Mouse (Mus musculus) gastrocnemius, postnatal 25 days (tissue): ENCODE measurements at regions not wholly inside any gene's neighbourhood (a gene's known extent, or its start where the extent isn't known, plus 50 kb on each side); places are given as distances from the start of the nearest gene placed in this dataset.

Experiments used
- DNase-seq: peaks from one replicate; pipeline ENCODE4 v3.0.0; 2022

DNA sequence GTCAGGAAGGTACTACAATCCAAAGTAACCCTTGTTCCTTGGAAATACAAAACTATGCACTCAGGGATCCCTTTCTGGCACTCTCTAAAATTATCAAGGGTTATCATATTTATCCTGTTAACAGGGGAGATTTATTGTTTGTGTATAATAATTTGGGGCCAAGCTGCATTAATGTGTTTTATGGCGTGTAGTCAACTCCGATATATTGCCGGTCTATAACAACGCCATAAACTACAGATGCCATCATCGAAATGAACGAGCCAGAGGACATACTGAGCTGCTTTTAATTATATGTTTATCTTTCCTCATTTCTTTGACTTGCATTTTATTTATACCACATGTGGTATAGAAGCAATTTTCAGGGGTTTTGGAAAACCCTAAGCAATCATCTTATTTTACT lies 147.2 kb downstream of the Nr2f2 start:
- DNase-seq, result no peak

DNA sequence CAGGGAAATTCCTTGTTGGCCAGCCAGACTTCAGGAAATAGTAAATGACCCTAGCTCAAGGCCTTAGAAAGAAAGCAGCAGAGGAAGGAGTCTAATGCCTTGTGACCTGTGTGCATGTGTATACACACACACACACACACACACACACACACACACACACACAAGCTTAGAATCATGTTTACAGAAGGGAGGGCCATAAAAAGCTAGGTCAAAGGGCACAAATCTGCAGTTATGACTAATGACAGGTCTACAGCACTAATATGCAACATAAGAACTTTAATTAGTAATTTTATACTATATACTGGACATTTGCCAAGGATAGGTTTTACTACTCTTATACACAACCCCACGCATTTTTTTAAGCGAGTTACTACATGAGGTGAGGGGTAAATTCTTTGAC lies 149.4 kb downstream of the Nr2f2 start:
- DNase-seq, result no peak

DNA sequence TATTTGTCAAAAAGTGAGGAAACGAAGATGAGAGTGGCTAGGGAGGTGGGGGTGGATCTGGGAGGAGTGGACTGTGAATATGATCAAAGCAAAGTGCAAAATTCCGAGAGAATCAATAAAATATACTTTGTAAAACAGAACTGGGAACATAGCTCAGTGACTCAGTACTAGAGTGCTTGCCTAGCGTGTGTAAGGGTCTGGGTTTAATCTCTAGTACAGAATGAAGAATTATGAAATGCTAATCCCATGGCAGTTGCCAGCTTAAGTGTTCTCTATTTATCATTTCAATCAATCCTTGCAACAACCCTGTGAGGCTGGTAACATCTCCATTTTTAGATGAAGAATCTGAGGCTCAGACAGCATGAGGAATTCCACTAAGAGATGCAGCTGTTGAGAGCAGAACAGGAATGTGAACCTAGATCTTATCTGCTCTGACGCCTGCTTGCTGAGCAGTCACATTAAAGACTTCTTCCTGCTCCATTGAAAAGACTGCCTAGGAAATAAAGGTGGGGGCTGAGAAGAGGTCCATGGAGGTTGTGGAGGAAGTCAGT lies 152.5 kb downstream of the Nr2f2 start:
- no peak for DNase-seq

DNA sequence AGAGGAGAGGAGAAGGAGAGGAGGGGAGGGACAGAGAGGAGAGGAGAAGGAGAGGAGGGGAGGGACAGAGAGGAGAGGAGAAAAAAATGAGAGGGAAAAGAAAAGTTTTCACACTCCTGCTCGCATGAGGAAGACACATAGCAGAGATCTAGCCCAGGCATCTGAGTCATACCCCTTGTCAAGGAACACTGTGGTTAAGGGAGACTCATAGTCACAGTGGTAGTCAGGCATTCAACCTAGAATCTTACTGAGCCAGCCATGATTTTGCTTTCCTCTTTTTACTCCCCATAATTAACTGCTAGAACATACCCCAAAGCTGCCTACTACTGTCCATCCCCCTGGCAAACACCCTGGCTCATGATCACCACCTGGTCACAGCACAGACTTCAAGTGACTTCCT lies 160.6 kb downstream of the Nr2f2 start:
- no peak for DNase-seq

DNA sequence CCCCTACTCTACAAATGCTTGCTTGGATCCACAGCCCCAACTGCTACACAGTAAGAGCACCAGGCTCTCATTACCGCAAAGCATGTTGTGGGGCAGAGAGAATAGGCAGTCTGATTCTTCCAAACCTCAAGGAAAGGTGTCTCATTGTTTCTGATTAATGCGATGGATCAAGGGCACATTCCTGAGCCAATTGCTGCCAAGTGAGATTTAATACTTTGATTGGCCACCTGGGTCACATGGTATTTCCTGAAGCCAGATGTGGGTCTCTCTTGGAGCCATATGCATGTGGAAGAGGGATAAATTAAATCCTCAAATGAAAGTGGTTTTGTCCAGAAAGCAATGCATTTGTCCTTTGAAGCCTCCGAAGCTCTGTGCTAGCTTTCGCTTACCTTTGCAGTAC lies 166.3 kb downstream of the Nr2f2 start:
- DNase-seq, result no peak

DNA sequence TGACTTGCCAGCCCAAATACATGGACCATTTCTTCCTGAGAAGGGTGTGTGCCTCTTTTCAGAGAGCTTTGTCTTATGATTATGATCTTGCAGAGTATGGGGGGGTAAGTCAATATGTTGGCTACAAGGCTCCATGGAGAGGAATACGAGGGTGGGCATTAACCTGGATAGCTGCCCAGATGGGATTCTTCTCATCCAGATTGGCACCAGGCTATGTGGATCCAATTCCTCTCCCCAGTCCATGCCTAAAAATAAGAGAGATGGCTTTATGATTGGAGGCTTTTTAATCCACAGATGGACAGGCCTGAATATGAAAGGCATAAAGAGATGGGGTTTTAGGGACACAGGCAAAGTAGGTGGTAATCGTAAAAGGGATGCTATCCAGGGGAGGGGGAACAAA lies 187.6 kb downstream of the Nr2f2 start:
- no peak for DNase-seq

DNA sequence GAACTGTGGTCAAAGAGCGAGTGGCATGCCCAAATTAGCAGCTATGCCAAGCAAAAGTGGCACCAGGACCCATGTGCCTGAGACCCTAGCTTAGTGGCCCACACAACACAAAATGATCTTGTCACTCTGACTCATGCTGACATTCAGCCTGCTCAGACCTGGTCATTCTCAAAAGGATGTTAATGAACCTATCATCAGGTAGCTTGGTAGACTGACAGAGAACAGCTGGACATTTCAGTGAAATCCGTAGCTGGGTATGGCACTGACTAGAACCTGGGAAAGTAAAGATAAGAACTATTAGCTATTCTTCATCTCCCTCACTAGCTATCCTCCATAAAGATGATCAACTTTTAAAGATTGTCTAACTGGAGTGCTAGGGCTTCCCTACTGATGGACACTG lies 188.5 kb downstream of the Nr2f2 start:
- DNase-seq, result no peak

DNA sequence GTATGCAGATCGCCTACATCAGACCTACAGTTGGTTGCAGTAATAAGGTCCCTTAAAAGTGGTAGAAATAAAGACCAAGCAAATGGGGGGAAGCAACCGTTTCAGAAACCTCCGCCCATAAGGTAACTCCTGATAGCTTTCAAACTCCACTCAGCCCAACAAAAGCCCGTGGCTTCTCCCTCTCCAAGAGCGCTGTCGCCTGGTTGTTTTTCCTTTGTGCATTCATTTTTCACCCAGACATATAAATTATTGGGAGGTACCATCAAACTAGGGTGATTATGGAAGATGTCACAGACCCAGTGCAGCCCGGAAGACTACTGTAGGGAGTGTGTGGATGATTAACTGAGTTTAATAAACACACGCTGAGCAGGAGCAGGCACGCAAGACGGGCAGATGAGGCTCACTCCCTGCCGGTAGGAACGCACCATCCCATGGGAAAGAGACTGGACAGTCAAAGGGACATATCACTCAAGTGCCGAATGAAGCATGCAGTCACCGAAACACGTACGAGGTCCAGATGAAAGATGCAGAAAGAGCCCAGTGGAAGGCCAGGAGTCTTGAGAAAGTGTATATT lies 189.8 kb downstream of the Nr2f2 start:
- DNase-seq, result no peak

DNA sequence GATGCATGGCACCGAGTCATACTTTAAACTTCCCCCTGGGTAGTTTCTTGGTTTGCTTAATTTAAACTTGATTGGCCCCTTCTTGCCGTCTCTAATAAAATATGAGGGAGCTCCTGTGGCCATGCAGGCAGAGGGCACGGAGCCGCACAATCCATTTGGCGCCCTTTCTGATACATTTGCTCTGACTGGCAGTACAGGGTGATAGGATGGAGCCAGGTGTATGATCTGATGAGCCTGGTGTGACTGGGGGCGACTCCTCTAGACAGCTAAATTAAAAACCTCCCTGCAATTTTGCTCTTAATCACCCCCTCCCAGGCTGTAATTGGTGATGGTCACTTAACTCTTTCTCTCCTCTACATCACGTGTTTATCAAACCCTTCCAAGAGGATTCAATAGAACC lies 190.4 kb downstream of the Nr2f2 start:
- DNase-seq, result no peak

DNA sequence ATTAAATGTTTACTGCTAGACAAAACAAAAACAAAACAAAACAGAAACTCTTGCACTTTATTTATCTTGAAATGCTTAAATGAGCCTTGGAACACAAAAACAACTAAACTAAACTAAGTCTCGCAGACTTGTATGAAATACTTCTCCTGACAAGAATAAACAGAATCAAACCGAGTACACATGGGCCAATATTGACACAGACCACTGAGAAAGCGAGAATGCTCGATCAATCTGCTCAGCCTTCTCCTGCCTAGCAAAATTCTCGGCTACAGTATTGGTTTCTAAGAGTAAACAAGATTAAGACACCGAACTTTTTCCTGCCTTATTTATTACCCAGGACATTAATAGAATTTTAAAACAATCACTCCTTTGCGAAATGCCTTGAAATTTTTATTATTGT lies 194.1 kb downstream of the Nr2f2 start:
- no peak for DNase-seq

DNA sequence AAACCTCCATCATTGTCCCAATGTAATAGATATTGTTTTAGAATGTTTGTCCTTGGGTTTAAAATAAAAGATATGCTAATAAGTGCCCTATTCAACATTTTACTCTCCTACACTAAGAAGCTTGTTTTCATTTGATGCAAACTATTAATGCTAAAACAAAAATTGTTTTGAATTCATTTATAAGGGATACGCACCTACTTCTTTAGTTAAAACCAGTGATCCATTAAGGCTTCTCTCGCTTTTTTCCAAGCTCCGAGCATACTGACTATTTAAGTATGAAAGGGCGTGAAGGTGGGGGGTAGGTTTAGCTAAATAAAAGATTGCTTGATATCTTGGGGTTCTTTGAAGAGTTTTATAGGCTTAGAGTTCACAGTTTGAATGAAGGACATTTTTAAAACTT lies 195.1 kb downstream of the Nr2f2 start:
- DNase-seq, result no peak

DNA sequence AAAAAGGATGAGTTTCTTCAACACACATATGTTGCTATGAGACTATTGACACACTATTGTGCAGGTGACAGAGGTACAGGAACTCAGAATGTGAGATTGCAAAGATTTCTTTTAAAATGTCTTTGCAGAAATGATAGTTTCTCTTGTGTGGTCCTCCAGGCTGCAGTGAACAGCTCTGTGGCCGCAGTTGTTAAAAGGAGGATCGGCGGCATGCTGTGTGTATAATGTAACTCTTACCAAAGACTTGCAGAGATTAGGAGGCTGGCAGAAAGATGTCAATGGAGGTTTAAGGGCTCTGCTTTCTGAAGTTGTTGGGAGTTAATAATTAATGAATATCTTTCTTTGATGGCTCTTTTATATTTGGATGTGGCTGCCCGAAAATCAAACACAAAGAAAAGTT lies 198.5 kb downstream of the Nr2f2 start:
- no peak for DNase-seq

DNA sequence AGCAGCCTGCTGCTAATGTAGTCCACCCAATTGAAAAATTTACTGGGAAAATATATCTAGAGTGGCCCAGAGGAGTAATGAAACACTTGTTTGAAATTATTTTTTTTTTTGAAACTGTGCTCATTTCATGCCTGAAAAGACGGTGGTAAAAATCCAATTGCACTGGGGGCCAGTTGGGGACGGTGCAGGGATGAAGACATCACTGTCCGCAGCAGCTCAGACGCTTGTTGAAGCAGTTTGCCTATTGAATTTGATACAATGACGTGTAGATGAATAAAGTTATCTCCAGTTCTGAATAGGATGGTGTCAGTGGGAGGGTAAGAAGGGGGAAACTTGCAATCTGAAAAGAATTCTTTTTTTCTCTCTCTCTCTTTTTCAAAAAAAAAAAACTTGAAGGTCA lies 200.5 kb downstream of the Nr2f2 start:
- DNase-seq, result no peak

DNA sequence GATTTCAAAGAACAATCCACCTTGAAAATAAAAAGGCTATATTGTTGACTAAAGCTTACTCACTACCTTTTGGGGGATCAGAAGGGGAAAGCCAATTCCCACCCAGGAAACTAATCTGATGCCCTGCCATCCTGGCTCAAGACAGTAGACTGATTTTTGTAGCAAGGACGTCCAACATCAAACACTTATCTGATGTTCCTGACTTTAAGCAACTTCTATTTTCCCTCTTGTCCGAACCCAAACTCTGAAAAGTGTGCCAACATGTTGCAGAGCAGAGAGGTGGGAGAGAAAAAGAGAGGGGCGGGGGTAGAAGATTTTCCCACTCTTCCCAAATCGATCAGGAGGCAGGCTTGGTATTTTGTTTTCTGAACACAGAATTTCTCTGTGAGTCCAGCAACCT lies 201.0 kb downstream of the Nr2f2 start:
- no peak for DNase-seq

DNA sequence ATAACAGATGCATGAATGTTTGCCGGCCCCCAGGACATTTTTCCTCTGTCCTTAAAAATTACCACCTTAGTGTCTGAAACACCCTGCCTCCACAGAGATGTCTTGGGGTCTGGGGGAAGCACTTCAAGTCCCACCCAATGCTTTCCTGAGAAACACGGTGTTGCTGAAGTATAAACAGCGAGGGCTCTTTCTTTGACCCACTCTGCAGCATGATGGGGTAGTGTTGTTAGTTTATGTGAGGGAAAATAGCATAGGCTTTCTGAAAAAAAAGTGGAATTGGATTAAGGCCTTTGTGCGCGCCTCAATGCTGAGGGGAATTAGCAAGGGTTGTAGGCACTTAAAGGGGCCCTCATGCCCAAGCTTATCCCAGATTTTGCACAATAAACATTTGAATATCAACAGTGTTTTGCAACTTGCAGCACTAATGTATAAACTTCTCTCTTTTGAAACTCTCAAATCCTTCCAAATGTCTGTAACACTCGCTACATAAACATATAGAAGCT lies 201.8 kb downstream of the Nr2f2 start:
- no peak for DNase-seq

DNA sequence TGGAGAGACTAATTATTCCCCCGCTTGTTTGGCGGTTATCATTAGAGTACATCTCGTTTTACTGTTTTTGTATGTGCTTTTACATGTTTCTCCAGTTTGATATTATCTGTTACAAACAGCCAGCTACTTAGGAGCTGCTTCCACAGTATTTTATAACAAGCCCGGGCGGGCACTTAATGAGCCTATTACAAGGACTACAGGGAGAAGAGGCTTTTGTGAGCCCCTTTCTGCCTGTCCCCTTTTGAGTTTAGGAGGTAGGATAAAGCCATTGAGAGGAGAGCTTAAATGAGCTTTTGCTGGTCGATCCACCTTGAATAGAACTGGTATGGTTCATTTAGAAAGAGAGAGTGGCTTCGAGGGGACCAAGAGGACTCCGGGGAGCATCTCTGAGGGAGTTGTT lies 208.0 kb downstream of the Nr2f2 start:
- no peak for DNase-seq

DNA sequence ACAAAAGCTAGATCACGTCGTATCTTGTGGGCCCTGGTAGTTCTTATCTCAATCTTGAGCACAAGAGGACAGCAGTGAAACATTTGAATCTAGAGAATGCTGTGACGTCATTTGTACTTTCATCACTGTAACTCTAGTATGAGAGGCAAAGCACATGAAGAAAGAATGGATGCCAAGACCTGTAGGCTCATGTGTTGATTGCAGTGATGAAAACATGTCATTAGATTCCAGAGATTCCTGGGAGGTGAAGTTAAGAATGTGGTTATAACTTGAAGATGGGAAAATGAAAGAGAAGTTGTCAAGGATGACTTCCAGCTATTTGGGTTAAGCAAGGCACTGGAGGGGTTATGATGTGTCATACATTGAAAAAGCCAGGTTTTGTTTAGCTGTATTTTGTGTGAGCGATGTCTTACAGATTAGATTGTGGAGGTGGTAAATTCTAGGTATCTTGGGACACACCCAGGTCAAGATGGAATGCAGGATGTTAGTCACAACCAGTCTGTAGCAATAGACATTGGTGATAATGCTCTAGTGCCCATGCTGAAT lies 221.7 kb downstream of the Nr2f2 start:
- DNase-seq, result no peak

DNA sequence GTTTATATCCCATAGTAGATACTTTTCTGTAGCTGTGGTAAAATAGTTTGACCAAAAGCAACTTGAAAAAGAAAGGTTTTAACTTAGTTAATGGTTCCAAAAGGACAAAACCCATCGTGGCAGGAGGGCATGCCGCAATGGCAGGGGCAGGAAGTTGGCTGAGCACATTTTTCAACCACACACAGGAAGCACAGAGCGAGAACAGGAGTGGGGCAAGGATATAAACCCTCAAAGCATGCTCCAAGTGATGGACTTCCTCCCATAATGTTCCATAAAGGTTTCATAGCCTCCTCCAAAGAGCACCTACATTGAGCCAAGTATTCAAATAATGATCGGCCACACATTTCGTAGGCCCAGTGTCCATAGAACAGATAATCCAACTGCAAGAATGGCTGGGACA lies 229.7 kb downstream of the Nr2f2 start:
- no peak for DNase-seq

DNA sequence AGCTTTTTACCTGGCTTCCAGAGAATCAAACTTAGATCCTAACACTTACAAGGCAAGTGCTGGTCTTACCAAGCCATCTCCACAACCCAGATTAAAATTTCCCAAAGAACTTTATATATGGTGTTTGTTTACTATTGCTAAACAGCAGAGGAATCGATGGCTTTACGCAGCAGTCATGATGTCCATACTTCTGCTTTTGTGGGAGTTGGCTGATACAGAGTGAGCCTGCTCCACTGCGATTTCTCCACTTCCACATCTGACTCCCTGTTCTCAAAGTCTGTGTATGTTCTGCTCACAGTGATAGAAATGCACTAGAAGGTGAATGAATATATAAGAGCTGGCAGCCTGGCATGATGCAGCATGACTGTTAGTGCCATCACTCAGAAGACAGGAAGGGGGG lies 231.1 kb downstream of the Nr2f2 start:
- DNase-seq, result no peak

DNA sequence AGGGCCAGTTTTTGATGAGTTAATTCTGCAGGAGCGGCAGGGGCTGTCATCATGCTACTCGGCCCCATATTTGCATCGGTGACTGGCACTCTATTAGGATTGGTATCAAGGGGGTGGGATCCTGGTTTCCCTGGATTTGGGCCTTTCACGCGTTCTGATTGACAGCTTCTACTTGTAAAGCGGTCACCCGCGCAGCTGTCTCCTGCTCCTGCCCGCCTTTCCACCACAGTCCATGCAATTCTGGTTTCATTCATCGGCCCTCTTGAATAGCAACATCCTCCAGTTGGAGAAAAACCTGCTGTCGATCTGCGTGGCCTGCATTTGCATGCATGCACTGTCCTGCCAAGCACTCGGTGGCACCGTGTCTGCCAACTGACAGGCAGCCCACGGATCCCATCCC lies 236.6 kb downstream of the Nr2f2 start:
- DNase-seq, result no peak

DNA sequence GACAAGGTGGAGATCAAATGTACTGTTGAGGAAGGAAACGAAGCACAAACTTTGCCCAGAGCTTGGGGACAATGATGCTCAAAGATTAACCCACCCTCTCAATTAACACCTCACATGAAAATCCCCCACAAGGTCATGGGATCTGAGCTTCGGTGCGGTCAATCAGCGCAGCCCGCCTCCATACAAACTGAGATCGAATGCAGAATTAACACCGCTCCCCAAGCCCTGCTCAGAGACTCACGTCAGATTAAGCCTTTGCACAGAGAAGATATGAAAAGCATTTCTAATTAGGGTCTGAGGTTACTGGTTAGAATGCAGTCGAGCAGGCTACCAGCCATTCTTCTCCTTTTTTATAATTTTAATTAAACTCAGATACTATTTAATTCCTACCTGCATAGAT lies 243.7 kb downstream of the Nr2f2 start:
- DNase-seq, result no peak

DNA sequence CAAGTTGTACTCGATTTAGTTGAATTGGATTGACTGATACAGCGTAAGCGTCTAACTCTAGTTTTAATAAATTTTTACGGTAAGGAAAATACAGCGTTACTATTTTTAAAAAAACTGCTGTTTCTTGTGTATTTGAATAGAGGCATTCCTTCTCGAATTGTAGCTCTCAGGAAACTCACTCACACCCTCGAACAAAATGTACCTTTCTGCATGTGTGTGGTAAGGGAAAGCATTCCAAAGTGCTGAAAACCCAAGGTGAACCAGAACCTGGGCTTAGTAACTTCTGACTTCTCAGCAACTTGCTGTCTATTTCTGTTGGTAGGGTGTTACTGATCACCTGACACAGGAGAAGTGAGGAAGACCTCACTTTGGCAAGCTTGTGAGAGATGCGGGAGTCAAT lies 247.0 kb downstream of the Nr2f2 start:
- no peak for DNase-seq

DNA sequence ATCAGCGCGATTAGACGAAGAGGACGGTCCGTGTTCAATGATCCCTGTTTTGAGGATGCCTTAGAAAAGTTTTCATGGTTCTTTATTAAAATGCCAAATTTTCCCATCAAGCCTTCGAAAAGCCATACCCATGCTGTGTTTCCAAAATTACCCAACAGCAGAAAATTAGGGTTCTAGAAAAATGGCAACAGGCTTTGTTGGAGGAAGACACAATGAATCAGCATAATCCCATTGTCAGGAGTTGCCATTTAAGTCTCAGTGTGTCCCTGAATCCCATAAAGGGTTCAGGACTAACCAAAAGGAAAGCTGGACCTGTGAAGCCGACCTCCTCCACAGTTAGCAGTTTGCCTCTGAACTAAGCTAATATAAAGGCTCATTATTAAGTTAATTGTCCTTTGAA lies 247.6 kb downstream of the Nr2f2 start:
- DNase-seq, result no peak
